ENCODE assay signal across 26 mouse cellular contexts in genomic region chr3:153193025-153193424, GRCm38 (mm10).
"Had no signal": no experiment of that assay in that cellular context is flagged by ENCODE, and none has a peak within 500 bp of the region (broad histone marks: within the 10 kb centered on the region; RNA-seq: fewer than 3 reads in every experiment).

No protein-coding gene starts in this region.

- H3K27me3 ChIP-seq: heart, embryonic 12.5 days; hindbrain, embryonic 12.5 days; intestine, embryonic 15.5 days; limb, embryonic 12.5 days; liver, embryonic 13.5 days; liver, embryonic 15.5 days had no signal

- H3K36me3 ChIP-seq: heart, embryonic 10.5 days; heart, embryonic 12.5 days; hindbrain, embryonic 10.5 days; hindbrain, embryonic 12.5 days; intestine, embryonic 15.5 days; limb, embryonic 10.5 days; limb, embryonic 12.5 days; liver, embryonic 13.5 days; liver, embryonic 15.5 days had no signal

- DNase-seq: gastrocnemius, adult 2 months; gastrocnemius, postnatal 10 days; gastrocnemius, postnatal 25 days; heart, postnatal 10 days; heart, postnatal 4 days; kidney, adult 18-20 months; kidney, adult 8-10 months; kidney, postnatal 10 days; kidney, postnatal 25 days; kidney, postnatal 4 days; liver; liver, embryonic 13.5 days had no signal

- H3K4me3 ChIP-seq: gastrocnemius, adult 2 months; heart, embryonic 10.5 days; heart, embryonic 12.5 days; hindbrain, embryonic 10.5 days; hindbrain, embryonic 12.5 days; intestine, embryonic 15.5 days; layer of hippocampus, adult 2 months; limb, embryonic 10.5 days; limb, embryonic 12.5 days; liver, embryonic 13.5 days; liver, embryonic 15.5 days had no signal

- H3K9me3 ChIP-seq: heart, embryonic 10.5 days; heart, embryonic 12.5 days; hindbrain, embryonic 10.5 days; hindbrain, embryonic 12.5 days; intestine, embryonic 15.5 days; limb, embryonic 10.5 days; limb, embryonic 12.5 days; liver, embryonic 13.5 days; liver, embryonic 15.5 days had no signal

- H3K4me2 ChIP-seq: heart, embryonic 12.5 days; hindbrain, embryonic 12.5 days; hindbrain, embryonic 14.5 days; intestine, embryonic 15.5 days; limb, embryonic 12.5 days; liver, embryonic 11.5 days; liver, embryonic 13.5 days; liver, embryonic 15.5 days had no signal

- H3K4me1 ChIP-seq: heart, embryonic 10.5 days; heart, embryonic 12.5 days; hindbrain, embryonic 12.5 days; intestine, embryonic 15.5 days; limb, embryonic 10.5 days; limb, embryonic 12.5 days; liver, embryonic 13.5 days; liver, embryonic 15.5 days had no signal

- H3K9ac ChIP-seq: heart, embryonic 12.5 days; hindbrain, embryonic 12.5 days; hindbrain, embryonic 14.5 days; intestine, embryonic 15.5 days; limb, embryonic 12.5 days; liver, embryonic 13.5 days; liver, embryonic 15.5 days had no signal

- H3K27ac ChIP-seq: gastrocnemius, adult 2 months; heart, embryonic 10.5 days; hindbrain, embryonic 10.5 days; hindbrain, embryonic 12.5 days; hindbrain, embryonic 14.5 days; intestine, embryonic 15.5 days; layer of hippocampus, adult 2 months; limb, embryonic 10.5 days; limb, embryonic 12.5 days; liver, embryonic 13.5 days; liver, embryonic 15.5 days had no signal

- ATAC-seq: hindbrain, embryonic 16.5 days; inflammation-experienced regulatory T-cells, adult 6 months; intestine, embryonic 15.5 days; intestine, postnatal 0 days had no signal
